Mouse (Mus musculus) myocyte (in vitro differentiated cells): Measurements from ENCODE around the gene Zfp607b. TPM values are rescaled to one million over a fixed set of nuclear protein-coding genes. Genes with fewer than 3 reads are reported as not detected.
A peak's percentile ranks its signal among the peaks of the same experiment; 100 is the strongest.

Experiments
- H3K27me3 ChIP-seq: one replicate; pipeline ENCODE4 v1.6.1; 2011; ENCODE audit not compliant: control insufficient read depth, insufficient read depth, insufficient read length
- H3K36me3 ChIP-seq: one replicate; pipeline ENCODE4 v1.6.1; 2011; ENCODE audit not compliant: control insufficient read depth, insufficient read depth
- H3K4me2 ChIP-seq: one replicate; pipeline ENCODE4 v1.6.1; 2011; ENCODE audit warnings: low read depth, control low read depth
- H3K4me3 ChIP-seq: one replicate; pipeline ENCODE4 v1.5.1; 2011; ENCODE audit warnings: mild to moderate bottlenecking, control low read depth, moderate library complexity
- H3K79me2 ChIP-seq: one replicate; pipeline ENCODE4 v1.6.1; 2011; ENCODE audit not compliant: control insufficient read depth, insufficient read depth
- H3ac ChIP-seq: one replicate; pipeline ENCODE4 v1.6.1; 2011; ENCODE audit not compliant: control insufficient read depth, insufficient read length
- CEBPB ChIP-seq: IDR thresholded peaks from 2 replicates; pipeline ENCODE4 v1.6.1; 2011; ENCODE audit warnings: mild to moderate bottlenecking, moderate library complexity; ENCODE audit not compliant: poor library complexity, insufficient read depth, severe bottlenecking
- E2F4 ChIP-seq: IDR thresholded peaks from one replicate; pipeline ENCODE4 v1.6.1; 2011; ENCODE audit warnings: mild to moderate bottlenecking, control low read depth, moderate library complexity; ENCODE audit not compliant: insufficient read depth
- MAX ChIP-seq: IDR thresholded peaks from one replicate; pipeline ENCODE4 v1.6.1; 2011; ENCODE audit warnings: low read depth, mild to moderate bottlenecking, control low read depth
- MYOD1 ChIP-seq, 3 experiments: IDR thresholded peaks; one replicate each; pipeline ENCODE4 v1.6.1; 2011; ENCODE audit warnings: control low read depth in 2 of 3, low read depth in 2 of 3, mild to moderate bottlenecking in 2 of 3, moderate library complexity in 1 of 3; ENCODE audit not compliant: insufficient read length in 2 of 3, control insufficient read depth in 1 of 3
- MYOG ChIP-seq, 3 experiments: IDR thresholded peaks; one replicate each; pipeline ENCODE4 v1.6.1; 2011; ENCODE audit warnings: control low read depth in 2 of 3, low read depth in 2 of 3, mild to moderate bottlenecking in 2 of 3; ENCODE audit not compliant: insufficient read length in 2 of 3, control insufficient read depth in 1 of 3, insufficient read depth in 1 of 3
- POLR2A ChIP-seq: IDR thresholded peaks from one replicate; pipeline ENCODE4 v1.6.1; 2011; ENCODE audit warnings: low read depth, mild to moderate bottlenecking, control low read depth, moderate library complexity; ENCODE audit not compliant: insufficient read length
- POLR2AphosphoS2 ChIP-seq: IDR thresholded peaks from one replicate; pipeline ENCODE4 v1.6.1; 2011; ENCODE audit warnings: low read depth, control low read depth; ENCODE audit not compliant: insufficient read length
- REST ChIP-seq: IDR thresholded peaks from one replicate; pipeline ENCODE4 v1.6.1; 2011; ENCODE audit warnings: mild to moderate bottlenecking, control low read depth, moderate library complexity; ENCODE audit not compliant: insufficient read depth, insufficient read length
- SRF ChIP-seq: IDR thresholded peaks from one replicate; pipeline ENCODE4 v1.6.1; 2011; ENCODE audit warnings: low read depth; ENCODE audit not compliant: control insufficient read depth, insufficient read length
- TCF12 ChIP-seq: IDR thresholded peaks from one replicate; pipeline ENCODE4 v1.6.1; 2011; ENCODE audit warnings: mild to moderate bottlenecking, control low read depth; ENCODE audit not compliant: poor library complexity, insufficient read depth, severe bottlenecking
- TCF3 ChIP-seq: IDR thresholded peaks from one replicate; pipeline ENCODE4 v1.6.1; 2011; ENCODE audit warnings: low read depth, control low read depth; ENCODE audit not compliant: insufficient read length
- USF1 ChIP-seq: IDR thresholded peaks from one replicate; pipeline ENCODE4 v1.6.1; 2011; ENCODE audit warnings: low read depth, mild to moderate bottlenecking, control low read depth, moderate library complexity
- polyA plus RNA-seq: library from polyadenylated mRNA; unstranded; fragments of >200 nt; fragmentation: generic; extraction: Trizol; gene quantifications from one replicate; pipeline ENCODE4 v1.2.1, GENCODE M21; 2012; ENCODE audit warnings: missing spikeins

Zfp607b gene
- polyA plus RNA-seq, 1 experiment, result 1.7 TPM

DNA sequence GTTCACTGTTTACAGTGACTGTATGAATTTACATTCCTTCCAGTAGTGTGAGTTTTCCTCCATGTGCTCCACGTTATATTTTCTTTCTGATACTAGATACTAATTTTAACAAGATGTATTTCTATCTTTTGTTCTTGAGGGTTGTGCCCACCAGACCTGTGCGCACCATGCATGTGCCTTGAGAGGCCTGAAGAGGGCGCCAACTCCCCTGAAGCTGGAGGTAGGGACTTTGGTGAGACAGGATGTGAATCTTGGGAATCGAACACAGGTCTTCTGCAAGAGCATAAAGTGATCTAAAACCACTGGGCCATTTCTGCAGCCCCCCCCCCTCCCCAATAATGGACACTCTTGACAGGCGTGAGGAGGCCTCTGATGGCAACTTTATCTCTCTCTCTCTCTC lies 1.9 kb downstream of the Zfp607b start:
- Histone ChIP-seq H3K79me2 (no peaks in the 10 kb centered on the region), H3K4me3 (no peak overlapping the region), H3ac (no peak overlapping the region), H3K27me3 (no peaks in the 10 kb centered on the region), H3K36me3 (no peaks in the 10 kb centered on the region), H3K4me2 (no peak overlapping the region)
- TF ChIP-seq POLR2A, result no peak
- no peak for TF ChIP-seq POLR2AphosphoS2
- TF ChIP-seq MAX, result no peak
- TF ChIP-seq SRF, result no peak
- TF ChIP-seq MYOD1 (IDR thresholded peaks at IDR 0.05; ENCODE audit: control insufficient read depth in 1 of 3, insufficient read length in 2 of 3, low read depth in 2 of 3), result no peak
- TF ChIP-seq REST, result no peak
- no peak for TF ChIP-seq CEBPB
- no peak for TF ChIP-seq E2F4
- no peak for TF ChIP-seq TCF3
- no peak for TF ChIP-seq MYOG (IDR thresholded peaks at IDR 0.05; ENCODE audit: control insufficient read depth in 1 of 3, insufficient read depth in 1 of 3, insufficient read length in 2 of 3, low read depth in 2 of 3)
- no peak for TF ChIP-seq TCF12
- no peak for TF ChIP-seq USF1

DNA sequence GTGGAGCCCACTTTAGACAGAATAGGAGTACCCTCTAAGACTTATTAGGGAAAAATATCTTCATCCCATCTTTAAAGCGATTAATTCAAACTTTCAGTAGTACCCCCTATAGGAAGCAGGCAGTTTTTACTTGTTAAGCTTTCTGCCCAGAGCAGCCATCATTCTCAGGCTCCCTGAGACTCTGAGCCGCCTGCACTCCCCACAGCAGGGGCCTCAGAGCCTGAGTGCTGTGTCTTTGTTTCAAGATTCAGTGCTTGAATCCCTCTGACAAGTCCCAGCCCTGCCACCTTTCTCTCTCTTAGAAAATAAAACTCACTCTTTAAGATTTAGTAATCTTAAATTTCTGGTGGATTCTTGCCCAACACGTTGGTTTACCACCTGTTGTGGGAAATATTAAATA lies 7.6 kb downstream of the Zfp607b start:
- H3K79me2 ChIP-seq, result no peaks in the 10 kb centered on the region
- H3ac ChIP-seq, result no peak overlapping the region
- H3K36me3 ChIP-seq, result no peaks in the 10 kb centered on the region
- no peak overlapping the region for H3K4me2 ChIP-seq
- H3K4me3 ChIP-seq, result no peak overlapping the region
- TF ChIP-seq TCF12, result no peak
- no peaks in the 10 kb centered on the region for H3K27me3 ChIP-seq

- Histone ChIP-seq H3K79me2 (no peaks in the 10 kb centered on the region), H3K4me3 (no peak overlapping the region), H3K4me2 (no peak overlapping the region), H3ac (no peak overlapping the region), H3K27me3 (no peaks in the 10 kb centered on the region), H3K36me3 (no peaks in the 10 kb centered on the region)
- TF ChIP-seq TCF3 (no peak), MAX (no peak), MYOG (IDR thresholded peaks at IDR 0.05; ENCODE audit: control insufficient read depth in 1 of 3, insufficient read depth in 1 of 3, insufficient read length in 2 of 3, low read depth in 2 of 3) (no peak), MYOD1 (IDR thresholded peaks at IDR 0.05; ENCODE audit: control insufficient read depth in 1 of 3, insufficient read length in 2 of 3, low read depth in 2 of 3) (no peak), TCF12 (no peak), SRF (no peak), REST (no peak), USF1 (no peak), CEBPB (no peak)
Measured at GRCm38 (mm10) chr7:27710402-27710801, 21.3 kb downstream of the Zfp607b start.

GRCm38 (mm10) chr7:27721951-27722350 lies 32.8 kb downstream of the Zfp607b start:
- no peaks in the 10 kb centered on the region for H3K36me3 ChIP-seq
- no peak for TF ChIP-seq USF1
- no peak for TF ChIP-seq POLR2A
- no peak for TF ChIP-seq MYOD1 (IDR thresholded peaks at IDR 0.05; ENCODE audit: control insufficient read depth in 1 of 3, insufficient read length in 2 of 3, low read depth in 2 of 3)
- no peak for TF ChIP-seq CEBPB
- no peak for TF ChIP-seq REST
- TF ChIP-seq MAX, result no peak
- TF ChIP-seq MYOG (IDR thresholded peaks at IDR 0.05; ENCODE audit: control insufficient read depth in 1 of 3, insufficient read depth in 1 of 3, insufficient read length in 2 of 3, low read depth in 2 of 3), result no peak
- no peak for TF ChIP-seq TCF3
- TF ChIP-seq SRF, result no peak
- no peak for TF ChIP-seq POLR2AphosphoS2
- TF ChIP-seq E2F4, result no peak
- TF ChIP-seq TCF12, result no peak
- no peaks in the 10 kb centered on the region for H3K79me2 ChIP-seq
- H3K4me2 ChIP-seq, result no peak overlapping the region
- H3K4me3 ChIP-seq, result no peak overlapping the region
- no peak overlapping the region for H3ac ChIP-seq
- no peaks in the 10 kb centered on the region for H3K27me3 ChIP-seq

- TF ChIP-seq TCF12 (no peak), E2F4 (no peak), POLR2A (no peak), MAX (no peak), REST (no peak), TCF3 (no peak), USF1 (no peak), MYOD1 (IDR thresholded peaks at IDR 0.05; ENCODE audit: control insufficient read depth in 1 of 3, insufficient read length in 2 of 3, low read depth in 2 of 3) (no peak)
- Histone ChIP-seq H3K27me3 (no peaks in the 10 kb centered on the region), H3K4me3 (no peak overlapping the region), H3K36me3 (no peaks in the 10 kb centered on the region), H3K4me2 (peak overlapping the region; percentile 42), H3K79me2 (no peaks in the 10 kb centered on the region), H3ac (no peak overlapping the region)
Measured at GRCm38 (mm10) chr7:27725566-27726538, 36.7 kb downstream of the Zfp607b start.
